Mouse (Mus musculus): ENCODE results near the gene M1ap. TPM values are rescaled to one million over a fixed set of nuclear protein-coding genes. Genes with fewer than 3 reads are reported as not detected.

Gene M1ap
- polyA plus RNA-seq, 1 experiment from 2014 or later: 0.27 TPM

GRCm38 (mm10) chr6:83023786-83024185 lies 77.1 kb downstream of the M1ap start:
- WGBS: 83% methylated on average over 2 of the region's 2 CpGs
- ATAC-seq (ENCODE audit: insufficient number of reproducible peaks, low FRiP score, low TSS enrichment, low read depth): no peak

GRCm38 (mm10) chr6:83024421-83024820 lies 77.7 kb downstream of the M1ap start:
- no peak overlapping the region for H3K27ac ChIP-seq (replicated peaks)
- no peaks in the 10 kb centered on the region for H3K36me3 ChIP-seq
- H3K27me3 ChIP-seq: no peaks in the 10 kb centered on the region
- ATAC-seq (ENCODE audit: insufficient number of reproducible peaks, low FRiP score, low TSS enrichment, low read depth): no peak
- H3K4me2 ChIP-seq (replicated peaks): no peak overlapping the region
- no peak overlapping the region for H3K4me3 ChIP-seq (replicated peaks)
- peaks cover 17% of the 10 kb centered on the region for H3K4me1 ChIP-seq
- no peaks in the 10 kb centered on the region for H3K9me3 ChIP-seq (replicated peaks)
- no peak overlapping the region for H3K9ac ChIP-seq
- 52% methylated on average over 4 of the region's 4 CpGs for WGBS

More at GRCm38 (mm10) chr6:83023786-83024185, 77.1 kb downstream of the M1ap start:
- no peak overlapping the region for H3K9ac ChIP-seq
- H3K9me3 ChIP-seq (replicated peaks): no peaks in the 10 kb centered on the region
- H3K27ac ChIP-seq (replicated peaks): no peak overlapping the region
- H3K4me1 ChIP-seq: peaks cover 11% of the 10 kb centered on the region; the same call in 1 of the 2 replicates
- H3K27me3 ChIP-seq: no peaks in the 10 kb centered on the region
- H3K4me3 ChIP-seq (replicated peaks): no peak overlapping the region
- no peak overlapping the region for H3K4me2 ChIP-seq (replicated peaks)
- no peaks in the 10 kb centered on the region for H3K36me3 ChIP-seq

GRCm38 (mm10) chr6:83025221-83025620 lies 78.5 kb downstream of the M1ap start:
- no peak for ATAC-seq (ENCODE audit: insufficient number of reproducible peaks, low FRiP score, low TSS enrichment, low read depth)
- H3K27me3 ChIP-seq: peaks cover 5% of the 10 kb centered on the region; the same call in 1 of the 2 replicates

GRCm38 (mm10) chr6:83027293-83027692 lies 80.6 kb downstream of the M1ap start:
- Histone ChIP-seq H3K27ac (replicated peaks) (peak overlapping the region; percentile 39; the same call in 1 of the 2 replicates), H3K4me3 (replicated peaks) (no peak overlapping the region), H3K36me3 (no peaks in the 10 kb centered on the region), H3K9me3 (replicated peaks) (no peaks in the 10 kb centered on the region), H3K4me1 (peaks cover 32% of the 10 kb centered on the region), H3K9ac (no peak overlapping the region), H3K4me2 (replicated peaks) (no peak overlapping the region), H3K27me3 (peaks cover 19% of the 10 kb centered on the region)
- WGBS: 59% methylated on average over 8 of the region's 8 CpGs
- no peak; the same call in 1 of the 2 replicates for ATAC-seq (ENCODE audit: insufficient number of reproducible peaks, low FRiP score, low TSS enrichment, low read depth)

More at GRCm38 (mm10) chr6:83025221-83025620, 78.5 kb downstream of the M1ap start:
- Histone ChIP-seq H3K36me3 (no peaks in the 10 kb centered on the region), H3K4me3 (replicated peaks) (no peak overlapping the region), H3K27ac (replicated peaks) (no peak overlapping the region), H3K4me1 (peaks cover 21% of the 10 kb centered on the region), H3K4me2 (replicated peaks) (no peak overlapping the region), H3K9ac (no peak overlapping the region), H3K9me3 (replicated peaks) (no peaks in the 10 kb centered on the region)
- 99% methylated on average over 4 of the region's 4 CpGs for whole genome bisulfite sequencing

- Histone ChIP-seq H3K27ac (replicated peaks) (peak overlapping the region; percentile 39; the same call in 1 of the 2 replicates), H3K4me3 (replicated peaks) (no peak overlapping the region), H3K4me2 (replicated peaks) (no peak overlapping the region), H3K4me1 (peaks cover 37% of the 10 kb centered on the region), H3K9ac (no peak overlapping the region), H3K36me3 (no peaks in the 10 kb centered on the region), H3K27me3 (peaks cover 21% of the 10 kb centered on the region), H3K9me3 (replicated peaks) (no peaks in the 10 kb centered on the region)
- 33% methylated on average over 6 of the region's 9 CpGs for WGBS
- peak; percentile 67 for ATAC-seq (ENCODE audit: insufficient number of reproducible peaks, low FRiP score, low TSS enrichment, low read depth)
These were observed 81.0 kb downstream of the M1ap start for GRCm38 (mm10) chr6:83027706-83028105.

- H3K9me3 ChIP-seq (replicated peaks): no peaks in the 10 kb centered on the region
- H3K4me3 ChIP-seq (replicated peaks): no peak overlapping the region
- no peaks in the 10 kb centered on the region for H3K36me3 ChIP-seq
- no peak overlapping the region for H3K27ac ChIP-seq (replicated peaks)
- no peak overlapping the region for H3K9ac ChIP-seq
- peaks cover 21% of the 10 kb centered on the region for H3K27me3 ChIP-seq
- 24% methylated on average over 10 of the region's 10 CpGs for WGBS
- H3K4me1 ChIP-seq: peaks cover 53% of the 10 kb centered on the region
- no peak overlapping the region for H3K4me2 ChIP-seq (replicated peaks)
- no peak for ATAC-seq (ENCODE audit: insufficient number of reproducible peaks, low FRiP score, low TSS enrichment, low read depth)
These were observed 83.1 kb downstream of the M1ap start for GRCm38 (mm10) chr6:83029777-83030176.

- peaks cover 23% of the 10 kb centered on the region for H3K27me3 ChIP-seq
- ATAC-seq (ENCODE audit: insufficient number of reproducible peaks, low FRiP score, low TSS enrichment, low read depth): no peak
- 55% methylated on average over 7 of the region's 7 CpGs for WGBS
- no peak overlapping the region for H3K4me2 ChIP-seq (replicated peaks)
- H3K4me1 ChIP-seq: peaks cover 61% of the 10 kb centered on the region
- H3K27ac ChIP-seq (replicated peaks): no peak overlapping the region
- H3K4me3 ChIP-seq (replicated peaks): no peak overlapping the region
- H3K9ac ChIP-seq: no peak overlapping the region
- H3K36me3 ChIP-seq: no peaks in the 10 kb centered on the region
- H3K9me3 ChIP-seq (replicated peaks): no peaks in the 10 kb centered on the region
These were observed 84.4 kb downstream of the M1ap start for GRCm38 (mm10) chr6:83031111-83031510.

- no peak for ATAC-seq (ENCODE audit: insufficient number of reproducible peaks, low FRiP score, low TSS enrichment, low read depth)
- Histone ChIP-seq H3K27me3 (peaks cover 23% of the 10 kb centered on the region), H3K9me3 (replicated peaks) (no peaks in the 10 kb centered on the region), H3K4me2 (replicated peaks) (peak overlapping the region; percentile 81), H3K9ac (no peak overlapping the region), H3K4me3 (replicated peaks) (peak overlapping the region; percentile 60), H3K36me3 (no peaks in the 10 kb centered on the region), H3K4me1 (peaks cover 61% of the 10 kb centered on the region), H3K27ac (replicated peaks) (no peak overlapping the region)
- 29% methylated on average over 18 of the region's 18 CpGs for WGBS
These were observed 85.4 kb downstream of the M1ap start for GRCm38 (mm10) chr6:83031921-83032590.

GRCm38 (mm10) chr6:83032769-83033191 lies 86.1 kb downstream of the M1ap start:
- no peaks in the 10 kb centered on the region for H3K9me3 ChIP-seq (replicated peaks)
- H3K4me2 ChIP-seq (replicated peaks): peak overlapping the region; percentile 81
- no peaks in the 10 kb centered on the region for H3K36me3 ChIP-seq
- H3K4me1 ChIP-seq: peaks cover 56% of the 10 kb centered on the region
- ATAC-seq (ENCODE audit: insufficient number of reproducible peaks, low FRiP score, low TSS enrichment, low read depth): peak; percentile 40
- under 1% methylated on average over 31 of the region's 31 CpGs for WGBS
- H3K27me3 ChIP-seq: peaks cover 23% of the 10 kb centered on the region
- peak overlapping the region; percentile 60 for H3K4me3 ChIP-seq (replicated peaks)
- H3K9ac ChIP-seq: peak overlapping the region; percentile 27
- peak overlapping the region; percentile 87 for H3K27ac ChIP-seq (replicated peaks)

- ATAC-seq (ENCODE audit: insufficient number of reproducible peaks, low FRiP score, low TSS enrichment, low read depth): peak; percentile 84
- peaks cover 54% of the 10 kb centered on the region for H3K4me1 ChIP-seq
- H3K9me3 ChIP-seq (replicated peaks): no peaks in the 10 kb centered on the region
- H3K36me3 ChIP-seq: no peaks in the 10 kb centered on the region
- H3K27ac ChIP-seq (replicated peaks): peak within 1 kb of the TSS; percentile 87
- WGBS: under 1% methylated on average over 51 of the region's 51 CpGs
- peak within 1 kb of the TSS; percentile 81 for H3K4me2 ChIP-seq (replicated peaks)
- H3K4me3 ChIP-seq (replicated peaks): peak within 1 kb of the TSS; percentile 60
- peak within 1 kb of the TSS; percentile 27 for H3K9ac ChIP-seq
- peaks cover 23% of the 10 kb centered on the region for H3K27me3 ChIP-seq
These were observed 86.8 kb downstream of the M1ap start, which contains the start of the genes Dok1 and Loxl3 for GRCm38 (mm10) chr6:83033249-83034185. TSS of gene Dok1 (minus strand) at chr6:83033471. TSS of gene Loxl3 (plus strand) at chr6:83034173.
